Mouse (Mus musculus) ES-E14 (cell line): ENCODE results near the gene Itsn2. TPM values are rescaled to one million over a fixed set of nuclear protein-coding genes. Genes with fewer than 3 reads are reported as not detected.

Source experiments
- DNase-seq: peaks from one replicate; pipeline ENCODE4 v3.0.0-alpha.2; 2013; ENCODE audit warnings: low read depth, low spot score
- H3K27ac ChIP-seq: 2 replicates; pipeline ENCODE4 v1.5.1; 2012; ENCODE audit warnings: low read depth, mild to moderate bottlenecking, low read length, moderate library complexity, mixed read lengths; ENCODE audit not compliant: poor library complexity, insufficient read depth, severe bottlenecking
- H3K36me3 ChIP-seq: 2 replicates; pipeline ENCODE4 v1.6.1; 2012; ENCODE audit warnings: mild to moderate bottlenecking, low read length, moderate library complexity, mixed read lengths; ENCODE audit not compliant: control insufficient read depth, poor library complexity, insufficient read depth, severe bottlenecking
- H3K4me1 ChIP-seq, 2 experiments: fragments of 150-350 bp in 1 of 2; sonication (generic) in 1 of 2; 2 replicates each; pipeline ENCODE4 v1.6.1; 2012; ENCODE audit warnings: low read length in 2 of 2, mild to moderate bottlenecking in 1 of 2, mixed read lengths in 1 of 2; ENCODE audit not compliant: control insufficient read depth in 2 of 2, insufficient read depth in 2 of 2, poor library complexity in 1 of 2
- H3K4me3 ChIP-seq, 2 experiments: fragments of 150-350 bp in 1 of 2; sonication (generic) in 1 of 2; 2 replicates each; pipeline ENCODE4 v1.5.1; 2012; ENCODE audit warnings: low read length in 2 of 2, low read depth in 1 of 2, mild to moderate bottlenecking in 1 of 2, mixed read lengths in 1 of 2; ENCODE audit not compliant: insufficient read depth in 1 of 2, poor library complexity in 1 of 2, severe bottlenecking in 1 of 2
- H3K9ac ChIP-seq: 2 replicates; pipeline ENCODE4 v1.6.1; 2012; ENCODE audit warnings: low read depth, mild to moderate bottlenecking, low read length, mixed read lengths; ENCODE audit not compliant: poor library complexity, insufficient read depth, severe bottlenecking
- H3K9me3 ChIP-seq: fragments of 150-350 bp; sonication (generic); 2 replicates; pipeline ENCODE4 v1.6.1; 2012; ENCODE audit warnings: low read depth, mild to moderate bottlenecking, low read length; ENCODE audit not compliant: control insufficient read depth, insufficient read depth
- CHD2 ChIP-seq: IDR thresholded peaks from 2 replicates; pipeline ENCODE4 v1.6.1; 2014; ENCODE audit warnings: mild to moderate bottlenecking, low read depth, low read length, inconsistent platforms
- HCFC1 ChIP-seq: IDR thresholded peaks from 2 replicates; pipeline ENCODE4 v1.6.1; 2012; ENCODE audit warnings: low read length, inconsistent platforms, borderline replicate concordance; ENCODE audit not compliant: insufficient read depth
- MAFK ChIP-seq: IDR thresholded peaks from 2 replicates; pipeline ENCODE4 v1.6.1; 2014; ENCODE audit warnings: mild to moderate bottlenecking, low read depth, low read length, inconsistent platforms; ENCODE audit not compliant: insufficient read depth
- ZC3H11A ChIP-seq: IDR thresholded peaks from 2 replicates; pipeline ENCODE4 v1.6.1; 2012; ENCODE audit warnings: low read depth, mild to moderate bottlenecking, inconsistent platforms, low read length, borderline replicate concordance
- ZNF384 ChIP-seq: IDR thresholded peaks from 2 replicates; pipeline ENCODE4 v1.6.1; 2012; ENCODE audit warnings: low read depth, low read length, inconsistent platforms
- in situ Hi-C, 2 experiments: fragments of 600-800 bp; cut with MboI; formaldehyde crosslinking; loops; one replicate each; pipeline ENCODE4 v1.15.1; 2025; ENCODE audit warnings: low sequenced_read_pairs in 2 of 2, inconsistent platforms in 1 of 2; ENCODE audit not compliant: unreplicated experiment in 2 of 2
- total RNA-seq: library from RNA; depleted of rRNA; stranded (reverse); fragments of 300-350 nt; gene quantifications from 2 replicates; pipeline ENCODE4 v1.2.3, GENCODE M21; 2012

Gene Itsn2
- total RNA-seq, 1 experiment = 35.4 TPM

DNA sequence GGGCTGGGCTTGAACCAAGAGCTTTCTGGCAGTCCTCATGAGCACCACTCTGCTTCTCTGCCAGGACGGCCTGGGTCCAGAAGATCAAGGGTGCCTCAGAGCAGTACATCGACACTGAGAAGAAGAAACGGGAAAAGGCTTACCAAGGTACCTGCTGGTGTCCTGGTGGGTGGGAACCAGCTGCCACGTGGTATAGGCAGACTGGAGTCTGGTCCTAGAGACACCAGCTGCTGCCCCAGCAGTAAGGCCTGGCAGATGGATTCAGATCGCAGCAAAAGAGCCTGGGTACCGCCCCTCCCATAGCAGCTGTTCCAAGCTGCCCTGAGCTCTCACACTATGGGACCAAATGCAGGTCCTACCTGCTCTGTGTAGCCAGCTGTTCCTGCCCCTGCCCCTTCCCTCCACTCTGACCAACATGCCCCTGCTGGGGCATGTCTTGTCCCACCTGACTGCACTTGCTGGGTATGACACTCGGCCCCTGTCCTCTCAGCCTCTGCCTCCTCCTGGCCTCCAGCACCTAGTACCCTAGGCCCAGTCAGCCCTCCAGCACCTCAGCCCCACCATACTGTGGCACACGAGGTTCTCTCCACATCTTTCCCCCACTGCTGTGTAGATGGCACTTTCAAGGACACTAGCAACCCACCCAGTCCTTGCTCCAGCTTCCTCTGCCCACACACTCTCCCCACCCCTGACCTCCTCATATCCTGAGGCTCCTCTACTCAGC, 116.6 kb downstream of the Itsn2 start:
- no peak overlapping the region for H3K4me3 ChIP-seq
- 0 out of 4 replicates have a peak, but pooled peaks cover 0 to 2% of the 10 kb centered on the region in 2 experiments for H3K4me1 ChIP-seq
- DNase-seq = no peak
- H3K9ac ChIP-seq = no peak overlapping the region
- in situ Hi-C loops = no loop called here
- H3K9me3 ChIP-seq = no peaks in the 10 kb centered on the region
- TF ChIP-seq CHD2 = no peak
- TF ChIP-seq ZC3H11A = no peak
- no peak for TF ChIP-seq ZNF384
- TF ChIP-seq MAFK = no peak
- TF ChIP-seq HCFC1 = no peak
- no peak overlapping the region for H3K27ac ChIP-seq
- H3K36me3 ChIP-seq = peaks cover 18% of the 10 kb centered on the region; the same call in 1 of the 2 replicates

DNA sequence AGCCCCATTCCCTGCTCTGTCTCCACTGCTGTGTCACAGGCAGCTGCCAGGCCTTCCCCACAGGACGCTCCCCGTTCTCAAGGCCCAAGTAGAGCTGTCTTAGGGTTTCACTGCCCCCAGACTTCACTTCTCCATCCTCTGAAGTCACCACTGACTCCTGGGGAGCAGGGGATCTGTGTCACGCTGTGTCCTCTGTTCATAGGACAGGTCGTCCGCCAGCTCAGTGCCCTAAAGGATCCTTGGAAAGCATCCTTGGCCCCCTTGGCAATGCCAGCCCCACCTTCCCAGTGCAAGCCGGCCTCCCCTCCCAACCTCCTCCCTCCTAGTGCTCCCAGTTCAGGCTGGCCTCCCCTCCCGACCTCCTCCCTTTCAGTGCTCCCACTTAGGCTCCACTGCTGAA, 117.5 kb downstream of the Itsn2 start:
- no peak for TF ChIP-seq CHD2
- TF ChIP-seq ZNF384 = no peak
- TF ChIP-seq HCFC1 = no peak
- no peak for TF ChIP-seq MAFK
- no peak for TF ChIP-seq ZC3H11A
- no peaks in the 10 kb centered on the region for H3K9me3 ChIP-seq
- no peak for DNase-seq
- no peak overlapping the region for H3K27ac ChIP-seq
- H3K36me3 ChIP-seq = peaks cover 18% of the 10 kb centered on the region; the same call in 1 of the 2 replicates
- H3K9ac ChIP-seq = no peak overlapping the region
- 0 out of 4 replicates have a peak, but pooled peaks cover 0 to 2% of the 10 kb centered on the region in 2 experiments for H3K4me1 ChIP-seq
- in situ Hi-C loops = no loop called here
- no peak overlapping the region for H3K4me3 ChIP-seq

DNA sequence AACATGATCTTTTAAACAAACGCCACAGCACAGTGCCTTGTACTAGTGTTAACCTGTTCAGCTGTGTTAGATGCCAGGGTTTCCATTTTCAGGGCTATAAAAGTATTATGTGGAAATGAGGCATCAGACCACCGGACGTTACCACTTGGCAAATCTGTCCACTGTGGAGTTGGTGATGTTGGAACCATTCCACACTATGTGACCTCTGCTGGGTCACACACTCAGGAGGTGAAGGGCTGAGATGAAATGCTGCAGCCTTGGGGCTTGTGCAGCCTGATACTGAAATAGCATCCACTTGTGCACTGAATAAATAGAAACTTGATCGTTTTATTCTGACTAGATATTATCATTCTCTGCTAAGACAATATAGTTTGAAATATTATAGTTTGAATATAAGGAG, 120.9 kb downstream of the Itsn2 start:
- Histone ChIP-seq H3K27ac (no peak overlapping the region), H3K9me3 (no peaks in the 10 kb centered on the region), H3K9ac (no peak overlapping the region), H3K4me3 (no peak overlapping the region), H3K4me1 (peaks cover 2% of the 10 kb centered on the region in 2 experiments; a peak in 3 of 4 replicates), H3K36me3 (peaks cover 11% of the 10 kb centered on the region; the same call in 1 of the 2 replicates)
- TF ChIP-seq CHD2 (no peak), ZC3H11A (no peak), HCFC1 (no peak), ZNF384 (no peak), MAFK (no peak)
- in situ Hi-C loops = no loop called here
- DNase-seq = no peak

DNA sequence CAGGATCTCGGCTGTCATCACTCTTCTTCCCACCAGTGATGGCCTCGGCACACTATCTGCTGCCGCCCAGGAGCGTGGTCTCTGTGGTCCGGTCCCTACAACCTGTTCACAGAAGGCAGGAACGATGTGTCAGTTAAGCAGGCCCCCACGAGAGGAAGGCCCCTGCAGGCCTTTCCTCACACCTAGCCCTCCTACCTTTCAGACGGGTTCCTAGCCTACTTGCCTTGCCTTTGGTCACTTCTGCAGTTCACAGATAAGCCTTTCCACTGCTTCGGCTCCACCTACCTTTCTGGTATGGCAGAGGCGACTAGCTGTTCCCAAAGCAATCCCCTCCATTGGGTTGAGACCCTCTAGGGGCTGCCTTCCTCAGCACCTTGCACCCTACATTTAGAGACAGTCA, 123.2 kb downstream of the Itsn2 start:
- TF ChIP-seq HCFC1 (no peak), ZC3H11A (no peak), MAFK (no peak), ZNF384 (no peak), CHD2 (no peak)
- no peak for DNase-seq
- H3K9me3 ChIP-seq = no peaks in the 10 kb centered on the region

More for the DNA sequence above, 123.2 kb downstream of the Itsn2 start:
- Histone ChIP-seq H3K4me1 (peaks cover 2% of the 10 kb centered on the region in 2 experiments; a peak in 3 of 4 replicates), H3K4me3 (no peak overlapping the region), H3K9ac (no peak overlapping the region), H3K27ac (no peak overlapping the region), H3K36me3 (peaks cover 5% of the 10 kb centered on the region; the same call in 1 of the 2 replicates)
- in situ Hi-C loops = no loop called here
